Mouse (Mus musculus) layer of hippocampus, postnatal 14 days (tissue): ENCODE results near the gene Scnn1g. TPM values are rescaled to one million over a fixed set of nuclear protein-coding genes. Genes with fewer than 3 reads are reported as not detected.

Experiments used
- DNase-seq, 2 experiments: peaks; one replicate each; pipeline ENCODE4 v3.0.0; 2021 to 2022; ENCODE audit warnings: low spot score in 2 of 2, mixed read lengths in 1 of 2
- long read RNA-seq, 2 experiments: library from polyadenylated mRNA; stranded (forward); transcript quantifications; one replicate each; pipeline ENCODE4 v2.0.0; 2021
- total RNA-seq, 2 experiments: library from RNA; stranded (reverse); gene quantifications; 2 replicates each; pipeline ENCODE4 v1.2.3; 2021

Gene Scnn1g
- under 1 TPM in 1 of 2 experiments, not detected in 1; 0.14 TPM for total RNA-seq
- long read RNA-seq, experiment 1, partial matches to known transcripts, result 0 of 1 reads
- long read RNA-seq, experiment 1, other reads (novel, unspliced or antisense), result 0 of 1 reads
- long read RNA-seq, experiment 2, partial matches to known transcripts, result 0 of 1 reads
- long read RNA-seq, experiment 2, other reads (novel, unspliced or antisense), result 0 of 1 reads

DNA sequence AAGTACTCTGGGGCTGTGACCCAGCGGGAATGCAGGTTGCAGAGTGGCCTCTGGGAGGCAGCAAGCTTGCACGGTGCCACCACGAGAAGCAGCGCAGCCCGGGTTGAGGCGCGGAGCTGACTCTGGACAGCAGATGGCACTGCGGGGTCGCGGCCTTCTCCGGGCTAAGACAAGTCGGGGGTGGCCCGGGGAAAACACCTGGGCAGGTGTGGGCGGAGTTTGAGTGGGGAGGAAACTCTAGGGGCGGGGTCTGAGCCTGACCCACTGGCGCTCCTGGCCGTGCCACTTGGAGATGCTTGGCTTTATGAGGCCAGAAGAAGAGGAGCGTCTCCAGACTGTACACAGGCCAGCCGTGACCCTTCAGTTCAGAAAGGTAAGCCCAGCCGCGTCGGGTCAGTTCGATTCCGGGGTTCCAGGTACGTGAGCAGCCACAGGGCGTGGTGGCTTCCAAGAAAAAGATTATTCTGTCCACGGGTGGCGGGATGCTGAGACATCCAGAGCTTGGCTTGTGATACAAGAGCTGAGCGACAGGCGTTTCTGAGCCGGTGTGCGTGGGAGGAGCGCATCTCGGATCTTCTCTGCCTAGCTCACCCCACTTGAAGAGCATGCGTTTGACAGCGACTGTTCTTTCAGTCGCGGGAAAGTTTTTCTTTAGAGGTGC is at the start of gene Scnn1g:
TSS of gene Scnn1g (plus strand) at position 309 of the 661 bp plus-strand sequence.
- peak; percentile 80 to 88 for DNase-seq

DNA sequence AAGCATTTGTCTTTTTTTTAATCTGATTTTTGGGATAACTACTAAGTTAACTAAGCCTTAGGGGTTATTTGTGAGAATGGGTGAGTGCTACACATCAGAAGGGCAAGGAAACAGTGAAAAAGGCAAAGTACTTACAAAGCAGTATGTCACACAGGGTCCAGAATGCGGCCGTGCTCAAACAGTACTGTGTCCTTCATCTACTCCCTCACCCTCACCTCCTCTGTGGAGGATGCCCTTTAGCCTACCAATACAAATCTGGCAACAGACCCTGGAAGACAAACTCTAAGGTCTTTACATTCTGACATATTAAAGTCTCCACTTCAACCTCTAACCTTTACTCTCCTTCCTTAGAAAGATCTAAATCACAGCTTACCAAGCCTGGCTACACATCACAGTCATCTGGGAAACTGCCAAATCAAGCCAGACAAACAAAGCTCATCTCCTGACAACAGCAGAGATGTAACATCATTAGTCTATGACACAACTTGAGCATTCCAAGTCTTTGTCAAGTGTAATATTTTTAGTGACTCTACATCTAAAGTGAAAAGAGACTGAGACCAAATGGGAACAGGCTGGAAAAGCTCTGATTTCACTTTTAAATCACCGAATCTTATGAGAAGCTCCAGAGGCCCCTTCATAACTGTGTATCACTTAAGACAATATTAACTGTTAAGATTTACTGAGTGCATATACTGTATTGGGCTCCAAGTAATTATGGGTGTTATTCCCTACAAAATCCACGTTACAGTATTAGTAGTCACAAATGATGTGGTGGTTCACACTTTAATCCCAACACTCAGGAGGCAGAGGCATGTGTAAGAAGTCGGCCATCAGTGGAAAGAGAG is 48.9 kb upstream of the Scnn1g start:
- no peak for DNase-seq

DNA sequence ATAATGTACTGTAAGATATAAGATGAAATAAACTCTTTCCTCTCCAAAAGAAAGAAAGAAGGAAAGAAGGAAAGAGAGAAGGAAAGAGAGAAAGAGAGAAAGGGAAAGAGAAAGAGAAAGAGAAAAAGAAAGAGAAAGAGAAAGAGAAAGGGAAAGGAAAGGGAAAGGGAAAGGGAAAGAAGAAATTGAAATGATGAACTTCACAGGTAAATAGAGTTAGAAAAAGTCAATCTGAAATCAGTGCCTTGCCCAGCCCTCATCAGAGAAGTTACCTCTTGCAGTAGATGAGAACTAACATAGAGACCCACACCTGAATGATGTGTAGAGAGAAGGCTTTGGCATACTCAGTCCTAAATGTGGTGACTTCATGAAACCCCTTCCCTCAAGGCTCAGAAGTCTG is 44.9 kb upstream of the Scnn1g start:
- no peak for DNase-seq

DNA sequence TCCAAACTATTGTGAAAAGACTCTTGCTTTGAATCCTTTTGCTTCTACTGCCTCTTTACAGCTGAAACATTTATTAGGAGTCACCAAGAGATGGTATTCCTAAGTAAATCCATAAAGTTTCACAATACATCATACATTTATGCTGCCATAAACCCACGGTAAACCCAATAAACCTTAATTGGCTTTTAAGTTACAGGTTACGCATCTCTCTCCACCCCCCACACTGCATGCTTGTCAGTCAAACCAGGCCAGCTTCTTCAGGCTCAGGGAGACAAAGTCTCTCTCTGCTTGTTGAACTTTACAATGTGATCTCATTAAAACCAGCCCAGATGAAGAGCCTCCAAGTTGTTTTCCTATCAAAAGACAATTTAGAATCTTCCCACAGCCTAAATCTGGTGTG is 42.5 kb upstream of the Scnn1g start:
- DNase-seq, result no peak

DNA sequence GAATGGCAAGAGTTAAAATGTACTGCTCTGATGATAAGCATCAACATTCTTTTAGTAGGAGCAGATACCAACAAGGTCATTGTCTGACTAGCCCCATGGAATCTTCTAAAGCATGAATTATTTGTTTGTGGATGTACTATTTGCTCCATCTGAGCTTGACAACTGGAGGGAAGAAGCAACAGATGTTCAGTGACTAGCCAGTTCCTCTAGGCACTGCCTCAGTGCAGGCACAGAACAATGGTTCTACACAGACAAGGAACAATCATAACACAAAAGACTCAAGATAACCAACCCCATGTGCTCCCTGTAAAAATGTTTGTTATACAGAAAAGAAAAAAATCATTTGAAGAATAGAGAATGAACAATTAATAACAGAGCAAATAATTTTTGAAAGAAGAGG is 37.1 kb upstream of the Scnn1g start:
- no peak for DNase-seq

DNA sequence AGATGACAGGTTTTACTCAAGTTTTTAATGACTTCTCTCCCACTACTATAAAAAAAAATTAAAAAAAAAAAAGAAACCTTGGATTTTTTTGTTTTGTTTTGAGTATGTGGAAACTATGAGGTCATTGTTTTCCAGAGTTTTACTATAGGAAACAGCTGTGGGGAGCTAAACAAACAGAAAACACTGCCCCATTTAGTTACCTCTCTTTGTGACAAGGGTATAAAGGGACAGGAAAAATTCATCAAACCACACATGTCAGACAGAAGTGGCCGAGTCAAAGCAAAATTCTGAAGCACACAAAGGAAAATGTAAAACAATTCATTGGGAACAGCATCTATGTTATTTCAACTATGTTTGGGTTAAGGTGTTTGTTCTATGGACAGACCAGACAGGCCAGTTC is 36.7 kb upstream of the Scnn1g start:
- DNase-seq, result no peak

DNA sequence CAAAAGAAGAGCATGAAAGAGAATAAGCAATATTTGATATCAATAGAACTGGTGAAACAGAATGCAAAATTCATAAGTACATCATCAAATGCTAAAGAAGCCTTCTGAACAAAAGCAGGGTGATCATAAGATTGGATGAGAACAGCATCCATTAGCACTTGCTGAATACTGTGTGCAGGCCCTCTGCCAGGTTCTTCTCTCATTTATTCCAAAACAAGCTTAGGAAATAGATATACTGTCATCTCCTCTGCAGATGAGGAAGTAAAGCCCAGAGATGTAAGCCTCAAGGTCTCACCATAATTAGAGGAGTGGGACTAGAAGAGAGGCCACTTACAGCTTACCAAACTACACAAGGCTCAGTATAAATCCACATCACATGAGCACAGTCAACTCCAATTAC is 35.1 kb upstream of the Scnn1g start:
- DNase-seq, result peak in 1 of 2 experiments; percentile 35

DNA sequence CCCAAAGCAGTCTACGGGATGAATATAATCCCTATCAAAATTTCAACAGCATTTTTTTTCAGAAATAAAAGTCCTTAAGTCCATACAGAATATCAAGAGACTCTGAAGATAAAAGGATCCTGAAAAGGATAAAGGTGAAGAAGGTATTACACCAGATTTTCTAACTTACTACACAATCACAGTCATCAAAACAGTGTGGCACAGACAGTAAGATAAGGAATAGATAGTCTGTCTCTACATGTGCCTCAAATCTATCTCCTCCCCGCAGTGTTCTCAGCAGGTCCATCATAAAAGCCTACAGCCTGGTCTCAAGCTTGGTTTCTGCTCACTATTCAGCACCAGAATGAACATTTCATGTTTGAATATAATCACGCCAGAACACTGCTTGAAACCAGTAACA is 33.8 kb upstream of the Scnn1g start:
- DNase-seq, result no peak

DNA sequence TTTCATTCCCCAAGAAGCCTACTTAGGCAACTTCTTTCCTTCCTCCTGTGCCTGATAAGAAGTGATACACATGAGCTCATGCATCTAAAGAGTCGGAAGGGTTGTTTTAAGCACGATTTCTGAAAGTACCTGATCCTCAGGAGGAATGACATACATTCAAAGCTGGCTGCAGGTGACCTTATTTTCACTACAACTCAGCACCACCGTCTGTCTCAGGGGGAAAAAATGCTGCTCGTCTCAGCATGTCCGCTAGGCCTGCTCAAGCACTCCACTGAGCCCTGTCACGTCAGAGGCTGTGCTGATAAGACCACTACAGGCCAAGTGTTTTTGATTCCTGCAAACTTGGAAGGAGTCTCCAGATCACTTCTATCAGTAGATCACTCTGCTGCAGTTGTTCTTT is 32.3 kb upstream of the Scnn1g start:
- DNase-seq, result no peak

DNA sequence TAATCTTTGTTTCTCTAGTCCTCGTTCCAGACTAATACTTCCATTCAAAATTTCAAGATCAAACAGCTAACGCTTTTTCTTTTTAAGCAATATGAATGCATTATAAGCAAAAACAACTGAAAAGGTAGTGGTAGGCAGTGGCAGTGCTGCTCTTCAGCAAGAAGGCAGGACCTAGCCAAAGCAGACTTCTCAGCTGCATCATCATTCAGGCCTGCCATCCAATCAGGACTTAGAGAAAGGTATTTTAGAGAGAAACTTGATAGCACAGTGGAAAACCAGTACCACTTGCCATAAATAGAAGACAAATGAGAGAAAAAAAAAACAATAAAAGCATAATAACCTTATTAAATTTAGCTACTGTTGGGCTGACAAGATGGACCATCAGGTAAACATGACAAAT is 29.2 kb upstream of the Scnn1g start:
- DNase-seq, result no peak

DNA sequence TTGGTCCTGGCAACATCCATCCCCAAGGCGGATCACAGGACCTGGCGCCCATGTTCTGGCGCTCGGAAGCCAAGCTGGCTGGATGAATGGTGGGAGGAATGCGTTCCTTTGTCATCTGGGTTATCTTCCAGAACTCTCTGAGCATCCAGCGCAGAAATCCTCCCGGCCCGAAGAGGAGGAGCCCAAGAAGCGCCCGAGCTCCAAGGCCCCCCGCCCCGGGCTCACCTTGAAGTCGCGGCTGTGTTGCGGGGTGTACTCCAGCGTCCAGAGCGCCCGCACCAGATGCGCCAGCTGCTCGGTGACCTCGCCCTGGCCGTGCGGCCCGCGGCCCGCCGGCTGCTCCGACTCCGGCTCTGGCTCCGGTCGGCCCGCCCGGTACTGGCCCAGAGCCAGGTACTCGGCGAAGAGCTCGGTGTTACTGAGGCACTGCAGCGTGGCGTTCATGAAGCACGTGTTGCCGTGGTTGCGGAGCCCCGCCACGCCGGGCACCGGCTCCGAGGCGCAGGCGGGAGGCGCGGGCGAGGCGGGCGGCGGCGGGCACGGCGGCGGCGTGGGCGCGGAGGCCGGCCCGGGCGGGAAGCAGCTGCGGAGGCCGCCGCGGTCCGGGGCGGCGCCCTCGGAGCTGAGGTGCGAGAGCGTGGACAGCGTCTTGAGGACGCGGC is 27.7 kb upstream of the Scnn1g start:
- peak; percentile 47 to 54 for DNase-seq

DNA sequence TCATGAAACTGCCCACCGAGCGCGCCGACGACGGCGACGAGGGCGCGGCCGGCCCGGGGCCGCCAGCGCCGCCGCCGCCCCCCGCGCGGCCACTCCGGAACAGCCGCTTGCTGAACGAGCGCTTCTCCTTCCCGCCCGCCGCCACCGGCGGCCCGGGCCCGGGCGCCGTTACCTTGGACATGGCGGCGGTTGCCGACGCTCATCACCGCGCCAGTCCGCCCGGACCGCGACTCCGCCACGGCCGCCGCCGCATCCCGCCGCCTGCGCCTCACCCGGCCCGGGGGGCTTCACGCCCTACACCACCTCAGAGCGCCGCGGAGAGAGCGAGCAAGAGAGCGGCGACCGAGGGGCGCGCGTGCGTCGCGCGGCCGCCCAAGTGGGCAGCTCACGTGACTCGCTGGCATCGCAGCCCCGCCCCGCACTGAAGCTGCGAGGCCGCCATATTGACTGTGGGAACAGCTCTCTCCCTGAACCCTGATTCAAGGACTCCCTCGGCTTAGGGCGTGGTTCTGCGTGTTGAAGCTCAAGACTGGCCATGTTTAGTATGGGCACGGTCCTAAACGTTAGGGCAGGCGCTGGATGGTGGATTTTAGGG is 27.1 kb upstream of the Scnn1g start, which contains the start of gene Usp31:
TSS of gene Usp31 (minus strand) at position 181 of the 595 bp plus-strand sequence.
- peak; percentile 93 to 98 for DNase-seq

DNA sequence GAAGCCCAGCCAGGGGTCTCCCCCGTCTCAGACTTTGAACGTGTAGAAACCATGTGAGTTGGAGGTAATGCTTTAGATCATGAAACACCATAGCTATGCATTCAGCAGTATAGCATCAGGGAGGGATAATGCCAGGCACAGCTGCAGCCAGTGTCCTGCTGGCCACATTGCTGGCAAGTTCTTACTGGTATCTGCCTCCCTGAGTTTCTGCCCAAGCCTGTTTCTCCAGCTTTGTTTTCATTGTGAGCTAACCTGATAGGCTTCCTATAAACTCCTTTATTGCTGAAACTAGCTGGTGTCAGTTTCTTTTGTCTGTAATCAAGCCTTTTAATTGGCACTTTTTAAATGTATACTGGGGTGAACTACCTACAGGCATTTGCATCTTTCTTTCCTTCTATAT is 23.1 kb upstream of the Scnn1g start:
- DNase-seq, result no peak

DNA sequence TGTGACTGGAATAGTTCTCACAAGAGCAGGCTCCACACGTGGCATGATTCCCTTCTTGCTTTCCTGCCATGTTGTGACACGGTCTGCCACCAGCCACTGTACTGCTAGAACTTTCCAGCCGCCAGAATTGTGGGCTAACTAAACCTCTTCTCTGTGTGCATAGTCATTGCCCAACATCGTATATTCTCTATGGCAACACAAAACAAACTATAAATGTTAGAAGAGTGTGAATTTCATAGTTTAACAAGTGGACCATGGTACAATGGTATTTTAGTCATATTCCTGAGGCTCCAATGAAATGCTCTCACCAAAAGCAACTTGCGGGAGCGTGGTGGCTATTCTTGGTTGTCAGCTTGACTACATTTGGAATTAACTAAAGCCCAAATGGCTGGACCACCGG is 17.2 kb upstream of the Scnn1g start:
- no peak for DNase-seq

DNA sequence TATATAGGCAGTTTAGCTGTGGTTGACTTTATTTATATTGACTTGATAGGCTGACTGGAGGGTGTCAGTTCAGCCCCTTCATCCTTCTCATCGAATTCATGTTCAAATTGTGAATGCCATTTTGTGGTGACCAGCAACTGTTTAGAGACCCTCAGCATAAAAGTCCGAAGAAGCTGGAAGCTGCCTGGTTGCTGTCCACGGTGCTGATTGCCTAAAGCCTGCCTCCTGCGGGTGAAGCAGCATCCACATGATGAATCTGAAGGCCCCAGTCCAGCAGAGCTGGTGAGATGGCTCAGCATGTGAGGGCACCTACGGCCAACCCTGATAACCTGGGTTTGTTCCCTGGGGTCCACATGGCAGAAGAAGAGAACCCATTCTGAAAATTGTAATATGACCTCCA is 4.1 kb upstream of the Scnn1g start:
- no peak for DNase-seq

DNA sequence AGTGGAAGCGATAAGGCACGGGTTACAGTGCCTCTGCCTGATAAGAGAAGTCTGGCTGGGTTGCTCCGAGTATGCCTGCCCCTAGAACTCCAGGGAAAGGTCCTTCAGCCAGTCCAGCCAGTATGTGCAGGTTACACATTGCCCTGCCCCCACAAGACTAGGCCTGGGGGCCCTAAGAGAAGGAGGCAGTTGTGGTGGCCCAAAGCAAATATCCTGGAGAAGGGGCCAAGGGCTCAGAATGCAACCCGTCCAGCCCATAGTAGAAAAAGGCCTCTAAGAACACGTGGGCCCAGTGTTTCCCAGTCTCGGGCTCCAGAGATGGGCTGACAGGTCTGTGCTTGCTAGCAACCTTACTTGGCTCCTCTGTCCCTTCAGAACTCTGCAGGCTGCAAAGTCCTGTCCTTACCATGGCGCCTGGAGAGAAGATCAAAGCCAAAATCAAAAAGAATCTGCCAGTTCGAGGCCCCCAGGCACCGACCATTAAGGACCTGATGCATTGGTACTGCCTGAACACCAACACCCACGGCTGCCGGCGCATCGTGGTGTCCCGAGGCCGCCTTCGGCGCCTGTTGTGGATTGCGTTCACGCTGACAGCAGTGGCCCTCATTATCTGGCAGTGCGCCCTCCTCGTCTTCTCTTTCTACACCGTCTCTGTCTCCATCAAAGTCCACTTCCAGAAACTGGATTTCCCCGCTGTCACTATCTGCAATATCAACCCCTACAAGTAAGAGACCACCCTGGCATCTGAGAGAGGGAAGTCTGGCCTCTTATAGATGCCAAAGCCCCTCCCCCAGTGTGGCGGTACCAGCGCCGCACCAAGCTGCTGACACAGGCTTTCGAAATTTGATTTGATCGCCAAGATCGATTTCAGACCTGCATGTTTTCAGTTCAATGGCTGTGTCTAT is 3.5 kb downstream of the Scnn1g start:
- DNase-seq, result peak in 1 of 2 experiments; percentile 14

DNA sequence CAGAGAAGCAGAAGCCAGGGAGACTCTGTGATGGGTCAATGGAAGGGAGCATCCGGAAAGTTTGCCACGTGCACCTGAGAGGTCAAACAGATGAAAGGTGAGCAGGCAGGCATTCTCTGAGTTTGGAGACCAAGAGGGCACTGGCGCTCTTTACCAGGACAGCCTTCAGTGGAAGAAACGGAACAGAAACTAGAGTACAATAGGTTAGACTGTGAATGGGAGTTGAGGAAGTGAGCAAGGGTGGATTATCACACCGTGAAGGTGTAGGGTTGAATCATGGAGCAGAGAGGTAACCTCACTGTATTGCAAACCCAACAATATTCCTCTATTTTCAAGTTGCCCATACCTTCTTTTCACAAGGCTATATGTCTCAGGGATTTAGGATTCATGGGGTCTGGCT is 16.0 kb downstream of the Scnn1g start:
- no peak for DNase-seq

DNA sequence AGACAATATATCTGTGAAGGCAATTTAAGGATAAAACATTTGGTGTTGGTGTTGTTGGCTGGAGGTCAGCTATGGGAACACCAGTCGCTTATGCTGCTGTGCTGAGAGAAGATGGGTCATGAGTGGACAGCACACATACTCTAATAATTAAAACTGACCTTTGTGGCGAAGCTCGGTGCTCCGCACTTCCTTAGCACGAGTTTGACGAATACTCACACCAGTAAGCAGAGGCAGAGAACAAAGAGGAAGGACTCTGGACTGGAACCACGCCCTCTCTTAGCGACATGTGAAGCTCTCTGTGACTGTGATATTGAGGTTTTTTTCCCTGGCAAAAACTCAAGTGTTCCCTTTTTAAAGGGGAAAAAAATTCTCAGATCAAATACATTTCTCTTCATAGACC is 20.5 kb downstream of the Scnn1g start:
- no peak for DNase-seq

DNA sequence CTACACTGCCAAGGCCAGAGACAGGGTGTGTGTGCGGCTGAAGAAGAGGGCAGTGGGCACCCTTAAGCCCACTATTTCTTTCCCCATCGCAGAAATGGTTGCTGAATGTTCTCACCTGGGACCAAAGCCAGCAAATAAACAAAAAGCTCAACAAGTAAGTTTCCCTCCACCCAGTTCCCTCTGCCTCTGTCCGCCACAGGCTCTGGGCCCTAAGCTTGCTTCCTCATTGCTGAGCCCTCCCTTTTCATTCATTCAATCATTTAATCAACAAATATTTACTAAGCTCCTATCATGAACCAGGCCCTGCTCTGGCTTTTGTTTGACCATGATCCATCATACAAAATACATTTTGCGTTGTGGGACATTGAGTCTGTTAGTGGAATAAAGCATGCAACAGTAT is 29.0 kb downstream of the Scnn1g start:
- DNase-seq, result no peak

DNA sequence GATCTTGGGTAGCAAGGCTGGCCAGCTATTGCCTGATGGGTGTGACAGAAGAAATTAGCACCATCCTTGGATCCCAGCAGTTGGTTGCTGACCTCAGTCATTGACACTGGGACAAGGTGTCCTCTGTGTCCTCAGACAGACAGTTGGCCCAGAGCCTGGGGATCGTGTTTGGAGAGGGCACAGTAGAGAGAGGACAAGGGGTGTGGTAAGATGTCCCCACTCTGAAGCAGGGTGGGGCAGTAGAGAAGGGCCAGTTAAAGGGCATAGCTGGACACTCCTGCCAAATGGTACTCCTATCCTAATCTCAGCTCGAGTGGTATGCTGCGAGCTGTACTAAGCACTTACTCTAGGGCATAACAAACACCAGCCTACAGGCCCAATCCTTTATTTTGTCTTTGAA is 33.6 kb downstream of the Scnn1g start:
- no peak for DNase-seq
